Mouse (Mus musculus) right cerebral cortex, postnatal 4 days (tissue): ENCODE measurements at regions not wholly inside any gene's neighbourhood (a gene's known extent, or its start where the extent isn't known, plus 50 kb on each side); places are given as distances from the start of the nearest gene placed in this dataset.
"Not testable (repeated sequence)": the region's sequence is repeated elsewhere in the genome, so short reads cannot be mapped to it uniquely, and the experiment has no call there.

Source experiments
- DNase-seq: peaks from one replicate; pipeline ENCODE4 v3.0.0-alpha.2; 2022

- no peak for DNase-seq
These were observed 826.2 kb upstream of the 4930452B06Rik start for GRCm38 (mm10) chr14:9492228-9492627.

- DNase-seq = no peak
These were observed 822.5 kb upstream of the 4930452B06Rik start for GRCm38 (mm10) chr14:9488585-9488984.

GRCm38 (mm10) chr14:9478981-9479380, 812.9 kb upstream of the 4930452B06Rik start:
- DNase-seq = no peak

- no peak for DNase-seq
These were observed 809.1 kb upstream of the 4930452B06Rik start for GRCm38 (mm10) chr14:9475169-9475568.

GRCm38 (mm10) chr14:9469686-9470085, 803.6 kb upstream of the 4930452B06Rik start:
- DNase-seq = no peak

- DNase-seq = no peak
These were observed 802.6 kb upstream of the 4930452B06Rik start for GRCm38 (mm10) chr14:9468654-9469053.

- DNase-seq = no peak
These were observed 801.8 kb upstream of the 4930452B06Rik start for GRCm38 (mm10) chr14:9467690-9468458.

- no peak for DNase-seq
These were observed 794.0 kb upstream of the 4930452B06Rik start for GRCm38 (mm10) chr14:9460006-9460405.

GRCm38 (mm10) chr14:9458856-9459255, 792.8 kb upstream of the 4930452B06Rik start:
- no peak for DNase-seq

- DNase-seq = no peak
These were observed 791.9 kb upstream of the 4930452B06Rik start for GRCm38 (mm10) chr14:9457801-9458495.

- no peak for DNase-seq
These were observed 789.9 kb upstream of the 4930452B06Rik start for GRCm38 (mm10) chr14:9455986-9456385.

- peak; percentile 52 for DNase-seq
These were observed 783.9 kb upstream of the 4930452B06Rik start for GRCm38 (mm10) chr14:9449942-9450341.

- DNase-seq = no peak
These were observed 771.9 kb upstream of the 4930452B06Rik start for GRCm38 (mm10) chr14:9437896-9438295.

GRCm38 (mm10) chr14:9435136-9435535, 769.1 kb upstream of the 4930452B06Rik start:
- DNase-seq = no peak

GRCm38 (mm10) chr14:9433081-9433590, 767.1 kb upstream of the 4930452B06Rik start:
- DNase-seq = no peak

- DNase-seq = no peak
These were observed 765.8 kb upstream of the 4930452B06Rik start for GRCm38 (mm10) chr14:9431798-9432197.

- no peak for DNase-seq
These were observed 745.9 kb upstream of the 4930452B06Rik start for GRCm38 (mm10) chr14:9411822-9412403.

- no peak for DNase-seq
These were observed 737.6 kb upstream of the 4930452B06Rik start for GRCm38 (mm10) chr14:9403688-9404087.

GRCm38 (mm10) chr14:9400861-9401260, 734.8 kb upstream of the 4930452B06Rik start:
- no peak for DNase-seq

GRCm38 (mm10) chr14:9393271-9393771, 727.3 kb upstream of the 4930452B06Rik start:
- peak; percentile 84 for DNase-seq

- not testable (repeated sequence) for DNase-seq
These were observed 724.0 kb upstream of the 4930452B06Rik start for GRCm38 (mm10) chr14:9389878-9390536.

GRCm38 (mm10) chr14:9389180-9389579, 723.1 kb upstream of the 4930452B06Rik start:
- DNase-seq = no peak
